Mouse (Mus musculus) limb, embryonic 15.5 days (tissue): ENCODE measurements around the gene Zfand6. TPM values are rescaled to one million over a fixed set of nuclear protein-coding genes. Genes with fewer than 3 reads are reported as not detected.

Experiments used
- ATAC-seq: fragments of 200-750 bp; cut with Nextera tagmentation; 2 replicates; pipeline ENCODE4 v1.8.0; 2017; ENCODE audit warnings: low read depth, moderate TSS enrichment; ENCODE audit not compliant: insufficient number of reproducible peaks, low FRiP score, low TSS enrichment
- H3K27ac ChIP-seq: fragments of 300-500 bp; sonication (generic); 2 replicates; pipeline ENCODE4 v1.5.1; 2015; ENCODE audit warnings: moderate library complexity, mild to moderate bottlenecking, inconsistent platforms
- H3K27me3 ChIP-seq: fragments of 300-500 bp; sonication (generic); 2 replicates; pipeline ENCODE4 v1.6.1; 2015; ENCODE audit warnings: inconsistent platforms
- H3K36me3 ChIP-seq: fragments of 300-500 bp; sonication (generic); 2 replicates; pipeline ENCODE4 v1.6.1; 2015; ENCODE audit warnings: inconsistent platforms
- H3K4me1 ChIP-seq: fragments of 300-500 bp; sonication (generic); 2 replicates; pipeline ENCODE4 v1.6.1; 2015; ENCODE audit warnings: inconsistent platforms
- H3K4me2 ChIP-seq: fragments of 300-500 bp; sonication (generic); 2 replicates; pipeline ENCODE4 v1.6.1; 2015; ENCODE audit warnings: mild to moderate bottlenecking, inconsistent platforms
- H3K4me3 ChIP-seq: fragments of 300-500 bp; sonication (generic); 2 replicates; pipeline ENCODE4 v1.5.1; 2015; ENCODE audit warnings: mild to moderate bottlenecking, inconsistent platforms
- H3K9ac ChIP-seq: fragments of 300-500 bp; sonication (generic); 2 replicates; pipeline ENCODE4 v1.6.1; 2015; ENCODE audit warnings: inconsistent platforms
- H3K9me3 ChIP-seq: fragments of 300-500 bp; sonication (generic); 2 replicates; pipeline ENCODE4 v1.6.1; 2016; ENCODE audit warnings: inconsistent platforms
- WGBS: fragments of 180-500 bp; shearing (Covaris S2); methylation state at CpG from one replicate; pipeline ENCODE4 v1.1.7; 2015; 5-methylcytosine and 5-hydroxymethylcytosine counted together
- polyA plus RNA-seq: library from polyadenylated mRNA; unstranded; fragments of >200 nt; fragmentation: Nextera tagmentation; extraction: Ambion mirVana; gene quantifications from 2 replicates; pipeline ENCODE4 v1.2.1, GENCODE M21; 2015

Zfand6 gene
- 153 and 161 TPM in 2 replicates for polyA plus RNA-seq

- Histone ChIP-seq H3K9me3 (no peaks in the 10 kb centered on the region), H3K27ac (peak within 1 kb of the TSS; percentile 90), H3K27me3 (no peaks in the 10 kb centered on the region), H3K36me3 (no peaks in the 10 kb centered on the region), H3K4me2 (peak within 1 kb of the TSS; percentile 75), H3K4me3 (peak within 1 kb of the TSS; percentile 92), H3K9ac (peak within 1 kb of the TSS; percentile 71), H3K4me1 (peaks cover 7% of the 10 kb centered on the region)
- peak; percentile 99 for ATAC-seq
- under 1% methylated on average over 77 of the region's 87 CpGs for WGBS
Observed at GRCm38 (mm10) chr7:84689251-84690100, at the start of gene Zfand6. TSS of gene Zfand6 (minus strand) at chr7:84689959.

- no peaks in the 10 kb centered on the region for H3K27me3 ChIP-seq
- no peak overlapping the region for H3K4me2 ChIP-seq
- H3K4me1 ChIP-seq = no peaks in the 10 kb centered on the region
- 86% methylated on average over 2 of the region's 2 CpGs for WGBS
- ATAC-seq = no peak
- no peaks in the 10 kb centered on the region for H3K36me3 ChIP-seq
- H3K9ac ChIP-seq = no peak overlapping the region
- H3K9me3 ChIP-seq = no peaks in the 10 kb centered on the region
- no peak overlapping the region for H3K27ac ChIP-seq
- no peak overlapping the region for H3K4me3 ChIP-seq
Observed at GRCm38 (mm10) chr7:84736803-84737202, 47.0 kb upstream of the Zfand6 start.

- H3K36me3 ChIP-seq = no peaks in the 10 kb centered on the region
- WGBS = 42% methylated on average over 1 of the region's 1 CpGs
- no peaks in the 10 kb centered on the region for H3K4me1 ChIP-seq
- no peak for ATAC-seq
- no peak overlapping the region for H3K4me3 ChIP-seq
- H3K9ac ChIP-seq = no peak overlapping the region
- no peak overlapping the region for H3K4me2 ChIP-seq
- H3K9me3 ChIP-seq = no peaks in the 10 kb centered on the region
- H3K27me3 ChIP-seq = no peaks in the 10 kb centered on the region
- no peak overlapping the region for H3K27ac ChIP-seq
Observed at GRCm38 (mm10) chr7:84733038-84733437, 43.3 kb upstream of the Zfand6 start.

- ATAC-seq = no peak
- H3K9me3 ChIP-seq = no peaks in the 10 kb centered on the region
- H3K4me3 ChIP-seq = no peak overlapping the region
- H3K27me3 ChIP-seq = no peaks in the 10 kb centered on the region
- H3K27ac ChIP-seq = no peak overlapping the region
- WGBS = 88% methylated on average over 1 of the region's 1 CpGs
- H3K4me1 ChIP-seq = no peaks in the 10 kb centered on the region
- H3K9ac ChIP-seq = no peak overlapping the region
- H3K36me3 ChIP-seq = no peaks in the 10 kb centered on the region
- H3K4me2 ChIP-seq = no peak overlapping the region
Observed at GRCm38 (mm10) chr7:84732052-84732451, 42.3 kb upstream of the Zfand6 start.

GRCm38 (mm10) chr7:84731076-84731475, 41.3 kb upstream of the Zfand6 start:
- no peak for ATAC-seq
- 49% methylated on average over 3 of the region's 3 CpGs for WGBS
- H3K27ac ChIP-seq = no peak overlapping the region
- no peak overlapping the region for H3K4me3 ChIP-seq
- no peaks in the 10 kb centered on the region for H3K27me3 ChIP-seq
- H3K9me3 ChIP-seq = no peaks in the 10 kb centered on the region
- H3K4me2 ChIP-seq = no peak overlapping the region
- H3K9ac ChIP-seq = no peak overlapping the region
- no peaks in the 10 kb centered on the region for H3K4me1 ChIP-seq
- no peaks in the 10 kb centered on the region for H3K36me3 ChIP-seq

GRCm38 (mm10) chr7:84722804-84723459, 33.2 kb upstream of the Zfand6 start:
- Histone ChIP-seq H3K36me3 (no peaks in the 10 kb centered on the region), H3K4me2 (no peak overlapping the region), H3K27ac (no peak overlapping the region), H3K27me3 (no peaks in the 10 kb centered on the region), H3K9me3 (no peaks in the 10 kb centered on the region), H3K9ac (no peak overlapping the region), H3K4me3 (no peak overlapping the region), H3K4me1 (no peaks in the 10 kb centered on the region)
- ATAC-seq = no peak
- 71% methylated on average over 7 of the region's 7 CpGs for WGBS

GRCm38 (mm10) chr7:84710287-84710958, 20.7 kb upstream of the Zfand6 start:
- no peak overlapping the region for H3K27ac ChIP-seq
- ATAC-seq = no peak
- H3K27me3 ChIP-seq = no peaks in the 10 kb centered on the region
- H3K36me3 ChIP-seq = no peaks in the 10 kb centered on the region
- H3K4me3 ChIP-seq = no peak overlapping the region
- H3K4me2 ChIP-seq = no peak overlapping the region
- H3K9ac ChIP-seq = no peak overlapping the region
- no peaks in the 10 kb centered on the region for H3K4me1 ChIP-seq
- no peaks in the 10 kb centered on the region for H3K9me3 ChIP-seq

GRCm38 (mm10) chr7:84706877-84707276, 17.1 kb upstream of the Zfand6 start:
- no peak overlapping the region for H3K27ac ChIP-seq
- ATAC-seq = no peak
- no peaks in the 10 kb centered on the region for H3K27me3 ChIP-seq
- WGBS = 85% methylated on average over 3 of the region's 3 CpGs
- no peaks in the 10 kb centered on the region for H3K9me3 ChIP-seq
- H3K4me2 ChIP-seq = no peak overlapping the region
- H3K36me3 ChIP-seq = no peaks in the 10 kb centered on the region
- no peak overlapping the region for H3K9ac ChIP-seq
- no peak overlapping the region for H3K4me3 ChIP-seq
- H3K4me1 ChIP-seq = no peaks in the 10 kb centered on the region

- ATAC-seq = no peak; the same call in none of the 2 replicates
- Histone ChIP-seq H3K27me3 (no peaks in the 10 kb centered on the region), H3K4me3 (peak overlapping the region; percentile 92), H3K36me3 (no peaks in the 10 kb centered on the region), H3K4me1 (peaks cover 7% of the 10 kb centered on the region), H3K27ac (no peak overlapping the region), H3K9me3 (no peaks in the 10 kb centered on the region), H3K9ac (no peak overlapping the region), H3K4me2 (peak overlapping the region; percentile 75)
- WGBS = 8% methylated on average over 19 of the region's 19 CpGs
Observed at GRCm38 (mm10) chr7:84690101-84690509, 346 bp upstream of the Zfand6 start.

- no peaks in the 10 kb centered on the region for H3K36me3 ChIP-seq
- no peak overlapping the region for H3K27ac ChIP-seq
- whole genome bisulfite sequencing = 70% methylated on average over 12 of the region's 12 CpGs
- H3K9me3 ChIP-seq = no peaks in the 10 kb centered on the region
- no peak overlapping the region for H3K9ac ChIP-seq
- no peak overlapping the region for H3K4me2 ChIP-seq
- H3K4me1 ChIP-seq = peaks cover 7% of the 10 kb centered on the region
- ATAC-seq = no peak
- no peaks in the 10 kb centered on the region for H3K27me3 ChIP-seq
- H3K4me3 ChIP-seq = no peak overlapping the region
Observed at GRCm38 (mm10) chr7:84687653-84688580, 1.8 kb downstream of the Zfand6 start.

- Histone ChIP-seq H3K9me3 (no peaks in the 10 kb centered on the region), H3K36me3 (no peaks in the 10 kb centered on the region), H3K4me2 (no peak overlapping the region), H3K4me1 (peaks cover 7% of the 10 kb centered on the region), H3K27ac (no peak overlapping the region), H3K9ac (no peak overlapping the region), H3K4me3 (no peak overlapping the region), H3K27me3 (no peaks in the 10 kb centered on the region)
- WGBS = 73% methylated on average over 2 of the region's 2 CpGs
- ATAC-seq = no peak
Observed at GRCm38 (mm10) chr7:84686380-84686779, 3.4 kb downstream of the Zfand6 start.
